Mouse (Mus musculus) induced T-regulatory cell, adult 2 months (primary cell): Measurements from ENCODE around the gene Olfr548-ps1.

ENCODE experiments used
- DNase-seq: peaks from one replicate; pipeline ENCODE4 v3.0.0-alpha.2; 2012; ENCODE audit warnings: low read depth

Olfr548-ps1 gene

DNA sequence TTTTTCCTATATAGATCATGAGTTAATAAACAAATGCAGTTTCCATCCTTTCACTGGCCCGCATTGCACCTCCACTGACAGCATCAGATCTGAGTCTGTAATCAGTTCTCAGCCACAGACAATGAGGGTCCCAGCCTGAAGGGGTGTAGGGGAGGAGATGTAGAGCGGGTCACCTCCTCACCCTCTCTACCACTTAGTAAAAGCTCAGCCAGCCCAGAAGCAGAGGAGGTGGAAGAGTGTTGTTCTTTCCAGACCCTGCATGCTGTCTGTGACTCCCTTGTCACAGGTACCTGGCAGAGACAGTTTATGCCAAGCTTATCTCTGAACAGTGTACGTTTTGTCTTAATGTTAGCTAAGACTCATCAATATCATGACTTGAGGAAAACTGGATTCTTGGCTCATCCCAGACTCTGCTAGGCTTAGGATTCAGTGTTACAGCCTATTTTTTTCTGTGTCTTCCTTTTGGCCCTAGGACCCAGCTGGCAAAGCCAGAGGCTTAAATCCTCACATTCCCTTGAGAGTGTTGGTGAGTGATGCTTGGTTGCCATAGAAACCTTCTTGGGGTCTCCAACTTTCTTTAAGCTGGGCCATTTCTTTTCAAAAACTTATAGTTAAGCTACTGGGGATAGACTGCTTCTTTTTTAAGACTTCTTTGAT is 32.6 kb downstream of the Olfr548-ps1 start:
- DNase-seq: no peak

DNA sequence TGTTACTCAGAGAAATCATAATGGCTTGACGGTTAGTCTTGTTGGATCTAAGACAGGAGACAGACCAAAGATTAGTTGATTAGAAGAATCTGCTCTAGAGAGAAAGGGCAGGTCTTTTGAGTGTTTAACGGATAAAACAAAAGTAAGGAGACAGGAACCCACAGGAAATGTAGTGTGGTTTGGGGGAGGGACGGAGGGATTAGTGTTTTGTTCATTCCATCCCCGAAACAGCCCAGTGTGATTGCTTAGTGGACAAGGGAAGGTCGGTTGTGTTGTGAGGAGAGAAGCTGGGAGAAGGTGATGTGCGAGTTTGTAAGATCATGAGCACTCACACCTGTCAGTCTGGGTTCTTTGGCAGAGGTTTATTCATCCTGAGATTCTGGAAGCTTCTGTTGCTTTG is 35.3 kb downstream of the Olfr548-ps1 start:
- DNase-seq: peak; percentile 10

DNA sequence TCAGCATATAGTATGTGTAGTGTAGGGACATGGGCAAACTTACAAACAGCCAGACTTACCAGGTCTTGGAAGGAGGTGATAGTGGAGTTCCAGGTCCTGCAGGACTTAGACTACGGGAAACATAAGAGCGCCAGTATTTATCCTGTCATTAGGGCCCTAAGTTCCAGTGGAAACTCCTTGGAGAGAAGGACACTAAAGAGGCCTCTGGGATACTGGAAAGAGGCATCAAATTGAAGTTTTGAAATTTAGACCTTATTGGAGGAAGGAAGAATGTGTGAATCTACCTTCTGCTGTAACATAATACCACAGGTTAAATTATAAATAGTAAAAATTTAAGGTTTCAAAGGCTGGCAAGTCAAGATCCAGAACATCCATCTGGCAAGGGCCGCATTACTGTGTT is 51.1 kb downstream of the Olfr548-ps1 start, which contains the start of gene Olfr551:
Gene Olfr551, minus strand, starts transcription at position 101 of the 400 bp plus-strand sequence.
- no peak for DNase-seq
